Mouse (Mus musculus) bone marrow macrophage, adult 2 months (primary cell): ENCODE data around the gene Foxp4. TPM values are rescaled to one million over a fixed set of nuclear protein-coding genes. Genes with fewer than 3 reads are reported as not detected.

Experiments
- H3K27ac ChIP-seq: 2 replicates; pipeline ENCODE4 v1.5.1; 2012; ENCODE audit warnings: low read depth, low read length; ENCODE audit not compliant: insufficient read depth
- H3K4me1 ChIP-seq: 2 replicates; pipeline ENCODE4 v1.6.1; 2012; ENCODE audit warnings: low read length; ENCODE audit not compliant: control insufficient read depth, insufficient read depth
- H3K4me3 ChIP-seq: 2 replicates; pipeline ENCODE4 v1.5.1; 2012; ENCODE audit warnings: mild to moderate bottlenecking, low read length, moderate library complexity; ENCODE audit not compliant: insufficient read depth
- CTCF ChIP-seq: IDR thresholded peaks from 2 replicates; pipeline ENCODE4 v1.5.1; 2012; ENCODE audit warnings: low read depth, mild to moderate bottlenecking, low read length, moderate library complexity
- POLR2A ChIP-seq: IDR thresholded peaks from 2 replicates; pipeline ENCODE4 v1.6.1; 2012; ENCODE audit warnings: mild to moderate bottlenecking, low read depth, low read length, borderline replicate concordance
- polyA plus RNA-seq: library from polyadenylated mRNA; stranded (reverse); fragments of >200 nt; gene quantifications from 2 replicates; pipeline ENCODE4 v1.2.4, GENCODE M21; 2012; ENCODE audit not compliant: missing spikeins, insufficient read depth, insufficient read length

The Foxp4 gene
- polyA plus RNA-seq, 1 experiment: 6.0 TPM

DNA sequence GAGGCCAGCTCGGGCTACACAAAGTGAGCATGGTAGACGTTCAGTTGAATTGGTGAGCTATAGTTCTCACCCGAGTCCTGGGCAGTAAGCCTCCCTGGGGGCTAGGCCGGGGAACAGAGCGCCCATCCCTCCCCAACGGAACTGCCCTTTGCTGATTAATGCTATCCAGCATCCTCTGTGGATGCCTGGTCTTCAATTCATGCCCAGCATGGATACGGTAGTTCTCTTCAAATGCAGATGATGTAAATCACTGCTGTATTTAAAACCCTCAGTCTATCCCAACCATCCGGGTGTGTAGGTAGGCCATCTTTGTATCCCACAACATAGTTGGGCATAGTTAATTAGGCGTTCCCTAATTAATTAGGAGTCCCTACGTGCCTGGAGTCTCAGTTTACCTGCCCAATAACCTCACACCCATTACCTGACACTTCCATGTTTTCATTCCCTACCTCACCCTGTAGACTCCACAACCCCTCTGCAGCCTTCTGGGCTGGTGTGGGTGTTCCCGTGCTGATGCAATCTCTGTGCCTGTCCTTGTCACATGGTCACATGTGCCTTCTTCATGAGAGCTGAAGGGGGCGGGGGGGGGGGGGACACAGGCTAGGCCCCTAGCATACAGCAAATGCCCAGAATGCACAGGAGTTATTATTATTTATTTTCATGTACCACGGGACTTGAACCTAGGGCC lies 106.3 kb downstream of the Foxp4 start:
- TF ChIP-seq CTCF (no peak), POLR2A (no peak)
- no peaks in the 10 kb centered on the region for H3K4me1 ChIP-seq
- no peak overlapping the region for H3K4me3 ChIP-seq
- H3K27ac ChIP-seq: no peak overlapping the region

Other genes starting within 250 kb of the Foxp4 start
- 220 TPM in 2 replicates for gene Tomm6, start 236.3 kb downstream of the Foxp4 start, polyA plus RNA-seq
- gene Frs3, start 235.6 kb downstream of the Foxp4 start, polyA plus RNA-seq: 3.1 and 8.4 TPM in 2 replicates
- gene Gm21981, start 230.2 kb downstream of the Foxp4 start, polyA plus RNA-seq: 0.58 and 0.97 TPM in 2 replicates
- gene Prickle4, start 229.9 kb downstream of the Foxp4 start, polyA plus RNA-seq: 2.9 and 3.2 TPM in 2 replicates
- not detected in 2 replicates for gene Pgc, start 197.8 kb downstream of the Foxp4 start, polyA plus RNA-seq
- gene Tfeb, start 187.6 kb downstream of the Foxp4 start, polyA plus RNA-seq: 43.2 and 48.4 TPM in 2 replicates
- gene Mdfi, start 90.0 kb downstream of the Foxp4 start, polyA plus RNA-seq: not detected in 2 replicates
- gene 1700122O11Rik, start 113.6 kb upstream of the Foxp4 start, polyA plus RNA-seq: not detected in 2 replicates
- gene 1700067P10Rik, start 164.7 kb upstream of the Foxp4 start, polyA plus RNA-seq: not detected in 2 replicates
- gene 9830107B12Rik, start 221.6 kb upstream of the Foxp4 start, polyA plus RNA-seq: not detected in 2 replicates
- gene A530064D06Rik, start 242.6 kb upstream of the Foxp4 start, polyA plus RNA-seq: 11.0 and 14.9 TPM in 2 replicates